Mouse (Mus musculus) R1 (cell line): Measurements from ENCODE around the gene Brms1.

ENCODE experiments used
- DNase-seq: peaks from one replicate; pipeline ENCODE4 v3.0.0-alpha.2; 2018; ENCODE audit warnings: low read depth, low spot score

Gene Brms1

DNA sequence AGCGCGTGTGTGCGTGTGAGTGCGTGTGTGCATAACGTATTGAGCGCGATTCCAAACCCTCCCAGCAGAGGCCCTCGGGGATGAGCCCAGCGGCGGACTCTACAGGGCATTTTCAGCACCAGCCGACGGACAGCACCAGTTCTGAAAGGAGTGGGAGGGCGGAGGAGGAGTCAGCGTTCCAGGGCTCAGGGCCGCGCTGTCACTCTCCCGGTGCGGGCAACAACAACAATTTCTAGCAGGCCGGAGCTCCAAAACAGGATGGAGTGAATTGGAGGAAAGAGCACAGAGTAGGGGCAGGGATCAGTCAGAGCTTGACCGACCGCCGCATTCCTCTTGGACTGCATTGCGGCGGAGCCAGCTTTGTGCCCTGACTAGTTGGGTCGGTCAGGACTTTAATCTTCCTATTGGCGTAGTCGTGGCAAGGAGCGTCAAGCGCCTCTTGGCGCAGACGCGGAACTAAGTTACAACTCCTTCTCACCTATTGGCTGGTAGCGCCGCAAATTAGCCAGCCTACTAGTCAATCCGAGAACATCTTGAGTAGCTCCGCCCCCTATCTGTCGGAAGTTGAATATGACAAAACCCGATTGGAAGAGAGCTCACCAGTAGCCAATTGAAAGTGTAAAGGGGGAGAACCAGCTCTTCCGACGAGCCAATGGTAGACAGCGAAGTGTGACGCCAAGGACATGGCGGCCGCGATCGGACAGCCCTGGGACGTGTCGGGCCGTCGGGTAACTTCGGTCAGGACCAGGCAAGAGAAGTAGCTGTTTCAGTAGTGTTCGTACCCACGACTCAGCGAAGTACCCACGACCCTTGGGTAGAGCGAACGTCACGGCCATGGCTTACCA, 47.0 kb downstream of the Brms1 start, which contains the start of gene Yif1a:
Gene Yif1a, plus strand, starts transcription at position 655 of the 845 bp plus-strand sequence.
- peak; percentile 100 for DNase-seq

DNA sequence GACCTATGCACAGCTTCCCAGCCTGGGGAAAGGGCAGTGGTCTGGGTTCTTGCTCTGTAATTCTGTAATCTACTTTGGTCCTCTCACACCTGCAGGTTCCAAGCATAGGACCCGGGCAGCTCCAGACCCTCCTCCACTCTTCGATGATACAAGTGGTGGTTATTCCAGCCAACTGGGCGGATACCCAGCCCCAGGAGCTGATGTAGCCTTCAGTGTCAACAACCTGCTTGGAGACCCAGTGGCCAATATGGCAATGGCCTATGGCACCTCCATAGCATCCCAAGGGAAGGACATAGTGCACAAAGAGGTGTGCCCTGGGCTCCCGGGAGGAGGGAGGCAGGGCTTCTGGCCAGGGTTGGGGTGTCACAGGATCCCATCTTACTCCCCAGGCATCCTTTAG, 48.2 kb downstream of the Brms1 start:
- no peak for DNase-seq

DNA sequence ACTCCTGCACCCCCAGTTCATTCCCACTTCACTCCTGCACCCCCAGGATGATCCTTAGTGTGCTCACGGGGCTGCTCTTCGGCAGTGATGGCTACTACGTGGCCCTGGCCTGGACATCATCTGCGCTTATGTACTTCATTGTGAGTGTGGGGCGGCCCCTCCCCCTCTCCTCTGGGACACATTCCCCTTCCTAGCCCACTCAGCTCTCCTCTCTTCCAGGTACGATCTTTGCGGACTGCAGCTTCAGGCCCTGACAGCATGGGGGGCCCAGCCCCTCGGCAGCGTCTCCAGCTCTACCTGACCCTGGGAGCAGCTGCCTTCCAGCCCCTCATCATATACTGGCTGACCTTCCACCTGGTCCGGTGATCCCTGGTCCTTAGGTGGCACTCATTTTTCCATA, 50.9 kb downstream of the Brms1 start:
- no peak for DNase-seq

DNA sequence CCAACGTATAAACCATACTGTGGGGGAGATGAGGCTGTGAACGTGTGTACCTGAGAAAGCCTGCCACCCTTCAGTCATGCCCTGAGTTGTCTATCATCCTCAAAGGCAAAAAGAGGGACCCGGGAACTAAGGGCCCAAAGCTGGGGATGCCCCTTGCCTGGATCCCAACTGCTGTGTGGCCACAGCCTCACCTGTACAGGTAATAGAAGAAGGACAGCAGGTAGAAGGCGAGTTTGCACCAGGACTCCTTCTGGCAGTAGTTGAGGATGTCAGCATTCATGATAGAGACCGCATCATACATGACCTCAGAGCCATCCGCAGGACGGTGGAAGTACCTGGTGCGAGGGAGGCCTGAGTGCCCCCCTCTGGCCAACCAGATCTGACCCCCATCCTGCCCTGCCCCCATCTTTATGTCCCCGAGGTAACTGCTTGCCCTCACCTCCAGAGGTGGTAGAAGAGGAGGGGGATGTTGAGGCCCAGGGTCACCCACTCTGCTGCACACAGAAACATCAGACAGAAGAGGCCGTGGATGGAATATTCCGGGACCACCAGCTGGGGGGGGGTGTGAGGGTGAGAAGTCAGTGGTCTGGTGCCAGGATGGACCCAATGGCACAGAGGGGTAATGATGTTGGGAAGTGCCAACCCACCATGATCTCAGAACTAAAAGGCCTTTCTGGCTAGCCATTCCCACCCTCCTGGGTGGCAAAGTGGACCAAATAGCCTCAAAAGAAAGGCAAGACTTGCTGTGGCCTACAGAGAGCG, 52.5 kb downstream of the Brms1 start:
- DNase-seq = no peak

DNA sequence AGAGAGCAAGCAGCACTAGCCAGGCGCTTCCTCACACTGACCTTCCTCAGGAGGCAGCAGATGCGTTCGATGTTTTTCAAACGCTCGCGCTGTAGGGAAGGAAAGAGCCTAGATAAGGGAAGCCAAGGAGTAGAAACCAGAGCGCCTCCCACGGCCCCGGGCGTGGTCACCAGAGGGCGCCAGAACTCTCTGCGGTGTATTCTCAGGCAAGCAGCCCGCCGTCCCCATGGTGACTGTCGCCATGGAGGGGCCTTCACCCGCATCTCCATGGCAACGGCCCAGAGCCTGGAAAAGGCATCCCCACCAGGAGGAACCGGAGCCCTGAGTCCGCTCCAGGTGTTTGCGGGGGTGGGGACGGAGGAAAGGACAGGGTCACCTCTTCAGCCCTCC, 53.1 kb downstream of the Brms1 start:
- DNase-seq = peak; percentile 97

DNA sequence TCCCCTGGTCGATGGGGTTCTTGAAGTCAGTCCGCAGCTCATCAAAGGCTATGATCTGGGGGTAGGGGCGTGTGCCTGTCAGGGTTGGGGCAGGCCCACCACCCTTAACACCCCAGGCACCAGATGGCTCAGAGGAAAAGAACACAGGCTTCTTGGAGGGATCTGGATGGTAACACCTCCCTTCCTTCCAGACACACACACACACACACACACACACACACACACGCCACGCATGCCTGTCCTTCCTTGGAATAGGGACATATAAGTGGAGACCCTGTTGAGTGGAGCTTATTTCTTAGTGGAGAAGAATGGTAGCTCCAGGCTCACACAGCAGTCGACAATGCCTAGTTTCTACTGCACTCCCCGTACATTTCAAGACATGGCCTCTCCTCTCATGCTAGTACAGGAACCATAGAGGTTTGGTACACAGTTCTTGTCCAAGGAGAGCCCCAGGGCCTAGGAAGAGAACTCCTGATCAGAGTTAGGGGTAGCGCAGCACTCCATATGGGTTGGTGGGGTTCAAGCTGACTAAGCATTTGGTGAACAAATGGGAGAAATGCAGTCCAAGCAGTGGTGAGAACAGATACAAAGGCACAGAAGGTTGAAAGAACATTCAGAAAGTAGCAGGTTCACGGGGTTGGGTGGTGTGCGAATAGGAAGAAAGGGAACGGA, 53.7 kb downstream of the Brms1 start:
- no peak for DNase-seq

DNA sequence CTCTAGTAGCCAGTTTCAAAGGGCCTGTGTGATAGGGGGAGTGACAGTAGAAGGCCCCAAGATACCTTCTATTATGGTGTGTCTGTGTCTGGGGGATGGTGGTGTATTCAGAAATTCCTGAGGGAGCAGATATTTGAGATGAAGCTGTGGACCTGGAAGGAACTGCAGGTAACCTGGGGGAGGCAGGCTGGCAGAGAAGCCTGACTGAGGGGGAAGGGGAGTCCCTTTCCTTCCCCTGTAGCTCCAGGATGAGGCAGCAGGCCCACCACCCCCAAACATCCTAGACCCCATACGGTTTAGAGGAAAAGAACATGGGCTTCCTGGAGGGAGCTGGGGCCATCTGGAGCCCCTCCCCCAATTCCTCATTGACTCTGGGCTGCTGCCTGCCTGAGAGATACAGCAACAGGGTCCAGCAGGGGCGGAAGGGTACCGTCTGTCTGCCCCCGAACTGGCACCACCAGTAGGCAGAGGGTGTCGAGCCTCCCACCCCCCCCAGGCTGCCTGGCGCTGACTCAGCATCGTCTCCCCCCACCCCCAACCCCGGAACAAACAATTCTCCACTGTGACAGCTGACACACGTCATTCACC, 54.8 kb downstream of the Brms1 start:
- DNase-seq = no peak

DNA sequence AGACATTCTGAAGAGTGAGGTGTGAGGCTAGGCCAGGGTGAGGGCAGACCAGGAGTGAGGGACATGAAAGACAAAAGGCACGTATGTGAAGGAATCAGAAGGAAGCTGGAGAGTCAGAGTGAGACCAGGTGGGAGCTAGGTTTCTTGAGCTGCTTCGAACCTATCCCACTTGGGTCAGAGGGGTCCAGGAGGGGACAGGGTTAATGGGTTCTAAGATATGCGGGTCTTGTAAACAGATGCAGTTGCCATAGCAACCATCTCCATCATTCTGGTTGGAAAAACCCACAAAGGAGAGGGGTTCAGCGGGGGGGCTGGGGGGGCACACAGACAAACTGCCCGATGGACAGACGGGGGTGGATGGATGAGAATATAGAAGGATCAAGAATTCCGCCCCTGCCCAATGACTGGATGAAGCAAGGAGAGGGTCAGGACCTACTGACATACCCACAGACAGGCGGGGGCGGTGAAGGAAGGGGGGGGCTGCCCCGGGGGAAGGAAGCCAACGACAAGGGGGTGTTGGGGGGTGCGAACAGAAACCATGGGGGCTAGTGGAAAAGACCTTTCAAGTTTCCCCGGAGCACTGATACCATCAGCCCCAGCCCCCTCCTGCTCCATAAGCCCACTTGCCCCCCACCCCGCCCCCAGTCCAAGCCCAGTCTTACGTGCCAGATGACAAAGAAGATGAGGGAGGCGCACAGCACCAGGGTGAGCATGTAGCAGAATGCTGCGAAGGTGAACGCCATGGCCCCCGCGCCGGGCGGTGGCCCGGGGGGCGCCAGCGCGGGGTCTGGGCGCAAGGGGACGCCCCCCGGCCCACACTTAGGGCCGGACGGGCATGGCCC, 56.6 kb downstream of the Brms1 start:
- DNase-seq = no peak

DNA sequence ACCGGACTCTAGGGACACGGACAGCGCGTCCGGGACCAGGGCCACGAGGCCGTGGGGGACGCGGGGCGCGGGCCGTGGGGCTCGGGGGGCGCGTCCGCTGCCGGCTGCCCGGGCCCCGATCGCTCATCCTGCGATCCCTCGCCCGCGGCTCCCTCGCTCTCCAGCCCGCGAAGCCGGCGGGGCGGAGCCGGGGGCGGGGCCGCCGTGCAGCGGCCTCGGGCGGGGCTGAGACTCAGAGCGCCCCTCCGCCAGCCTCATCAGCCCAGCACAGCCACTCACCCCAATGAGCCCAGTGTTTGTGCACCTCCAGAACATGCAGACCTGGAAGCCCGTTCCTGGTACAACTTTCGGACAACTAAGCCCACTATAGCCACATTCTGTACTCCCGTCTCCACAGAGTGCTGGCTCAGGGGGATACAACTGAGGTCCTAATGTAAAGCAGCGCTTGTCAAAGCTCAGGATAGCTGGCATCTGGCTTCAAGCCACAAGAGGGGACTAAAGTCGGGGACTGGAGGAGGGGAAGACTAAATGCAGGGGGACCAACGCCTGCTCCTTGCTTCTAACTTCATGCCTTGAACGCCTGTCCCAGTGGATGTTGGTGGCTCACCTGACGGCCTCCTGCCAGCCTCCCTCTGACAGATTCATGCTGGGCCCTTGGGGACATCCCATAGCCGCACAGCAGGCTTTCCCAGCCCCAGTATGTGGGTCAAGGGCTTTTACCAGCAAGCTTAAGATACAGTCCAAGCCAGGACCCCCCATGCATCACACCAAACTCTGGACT, 57.4 kb downstream of the Brms1 start, which contains the start of gene Cnih2:
Gene Cnih2, minus strand, starts transcription at position 159 of the 781 bp plus-strand sequence.
- DNase-seq = peak; percentile 59
